Mouse (Mus musculus) heart, adult 9 months (tissue): ENCODE data around the gene Nfkb1.

Source experiments
- DNase-seq, 2 experiments: peaks; one replicate each; pipeline ENCODE4 v3.0.0; 2022; ENCODE audit warnings: low spot score in 2 of 2

The Nfkb1 gene

GRCm38 (mm10) chr3:135670869-135671268 is 20.5 kb downstream of the Nfkb1 start:
- no peak for DNase-seq

DNA sequence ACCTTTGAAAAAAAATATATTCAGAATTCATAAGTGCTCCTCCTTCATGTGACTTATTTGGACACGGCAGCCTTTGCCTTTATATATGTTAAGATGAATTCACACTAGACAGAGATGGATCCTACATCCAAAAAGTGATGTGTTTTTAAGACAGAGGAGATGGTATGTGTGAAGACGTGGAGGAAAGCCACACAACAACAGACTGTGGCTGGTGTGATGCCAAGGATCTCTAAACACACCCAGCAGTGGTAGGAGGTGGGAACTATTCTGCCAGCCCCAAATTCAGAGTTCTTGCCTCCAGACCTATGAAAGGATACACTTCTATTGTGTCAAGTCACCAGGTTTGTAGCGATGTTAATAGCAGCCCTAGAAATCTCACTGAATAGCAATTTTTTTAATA is 24.3 kb downstream of the Nfkb1 start:
- DNase-seq, result no peak

- DNase-seq, result no peak
Observed at GRCm38 (mm10) chr3:135665777-135666259, 25.5 kb downstream of the Nfkb1 start.

DNA sequence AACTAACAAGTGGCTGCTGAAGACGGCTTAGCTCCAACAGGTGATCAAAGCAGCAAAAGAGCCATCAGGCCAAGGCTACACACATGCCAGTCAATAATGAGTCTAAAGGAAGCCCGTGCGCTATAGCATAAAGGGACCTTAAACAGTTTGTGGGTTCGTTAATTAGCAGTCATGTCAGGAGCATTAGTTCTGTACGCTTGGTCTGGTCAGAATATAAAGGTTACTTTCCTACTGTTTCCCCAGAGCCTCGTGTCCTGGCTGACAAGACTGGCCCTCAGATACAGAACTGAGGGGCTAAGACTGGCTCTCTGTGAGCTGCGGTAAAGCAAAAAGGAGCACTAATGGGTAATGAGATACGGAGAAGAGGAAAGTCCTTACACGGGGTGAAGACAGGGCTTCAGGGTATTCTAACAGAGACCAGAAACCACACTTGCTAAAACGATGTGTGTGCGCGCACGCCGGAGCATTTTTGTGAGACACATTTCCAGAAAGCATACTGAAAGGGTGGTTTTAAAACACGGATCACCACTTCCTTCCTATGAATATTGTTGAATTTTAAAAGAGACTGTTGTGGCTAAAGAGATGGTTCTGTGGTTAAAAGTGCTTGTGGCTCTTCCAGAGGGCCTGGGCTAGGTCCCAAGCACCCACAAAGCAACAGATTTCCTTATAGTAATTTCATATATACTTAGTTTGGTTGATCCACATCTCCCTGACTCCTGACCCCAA is 29.0 kb downstream of the Nfkb1 start:
- DNase-seq, result no peak

DNA sequence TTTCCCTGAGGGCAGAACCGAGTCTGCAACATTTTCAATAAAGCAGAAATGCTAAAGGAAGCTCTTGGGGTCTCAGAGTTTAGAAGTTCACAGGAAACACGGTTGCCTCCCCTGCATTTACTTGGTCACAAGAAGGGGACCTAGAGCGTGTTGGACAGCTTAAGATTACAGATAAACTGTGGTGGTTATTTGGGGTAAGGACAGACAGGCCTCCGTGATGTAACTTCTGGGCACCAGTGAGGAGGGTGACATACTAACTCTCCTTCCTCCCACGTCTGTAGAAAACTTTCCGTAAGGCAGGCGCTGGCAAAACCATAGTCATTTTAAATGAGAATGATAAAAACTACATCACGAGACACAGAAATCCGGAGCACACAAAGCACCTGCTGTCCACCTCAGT is 29.6 kb downstream of the Nfkb1 start:
- no peak for DNase-seq

- DNase-seq, result no peak
Observed at GRCm38 (mm10) chr3:135658540-135659097, 32.7 kb downstream of the Nfkb1 start.

GRCm38 (mm10) chr3:135656156-135656555 is 35.2 kb downstream of the Nfkb1 start:
- no peak for DNase-seq

GRCm38 (mm10) chr3:135650773-135651555 is 40.4 kb downstream of the Nfkb1 start:
- no peak for DNase-seq

DNA sequence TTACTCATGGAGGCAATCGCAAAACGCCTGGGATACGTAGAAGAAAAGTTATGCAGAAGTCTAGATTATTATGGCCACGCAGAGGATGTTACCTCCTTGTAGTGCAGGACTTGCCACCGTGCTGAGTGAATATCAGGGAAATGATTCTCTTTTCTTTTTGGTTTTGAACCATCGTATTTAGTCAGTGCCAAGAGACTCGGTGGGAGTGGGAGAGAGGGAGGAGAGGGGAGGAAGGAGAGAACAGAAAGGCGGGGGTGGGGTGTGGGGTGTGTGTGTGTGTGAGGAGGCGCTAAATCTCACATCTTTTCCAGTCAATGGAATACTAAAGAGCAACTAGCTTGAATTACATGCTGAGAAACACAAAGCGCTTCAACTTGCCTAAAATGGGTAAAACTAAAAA is 41.5 kb downstream of the Nfkb1 start:
- DNase-seq, result no peak

- no peak for DNase-seq
Observed at GRCm38 (mm10) chr3:135648501-135648900, 42.8 kb downstream of the Nfkb1 start.

GRCm38 (mm10) chr3:135646622-135647021 is 44.7 kb downstream of the Nfkb1 start:
- DNase-seq, result no peak

GRCm38 (mm10) chr3:135644971-135645370 is 46.4 kb downstream of the Nfkb1 start:
- no peak for DNase-seq

DNA sequence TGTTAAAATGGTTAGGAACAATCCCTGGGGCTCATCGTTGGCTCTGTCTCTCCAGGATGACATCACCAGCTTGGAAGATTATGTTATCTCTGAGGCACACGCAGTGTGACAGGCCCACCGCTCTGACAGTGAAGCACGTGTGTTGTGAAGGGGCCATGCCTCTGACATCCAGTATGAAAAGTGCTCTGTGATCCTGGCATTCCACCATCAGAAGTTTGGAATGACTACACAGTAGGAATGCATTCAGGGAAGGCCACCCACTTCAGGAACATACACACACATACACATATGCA is 49.8 kb downstream of the Nfkb1 start:
- DNase-seq, result no peak

DNA sequence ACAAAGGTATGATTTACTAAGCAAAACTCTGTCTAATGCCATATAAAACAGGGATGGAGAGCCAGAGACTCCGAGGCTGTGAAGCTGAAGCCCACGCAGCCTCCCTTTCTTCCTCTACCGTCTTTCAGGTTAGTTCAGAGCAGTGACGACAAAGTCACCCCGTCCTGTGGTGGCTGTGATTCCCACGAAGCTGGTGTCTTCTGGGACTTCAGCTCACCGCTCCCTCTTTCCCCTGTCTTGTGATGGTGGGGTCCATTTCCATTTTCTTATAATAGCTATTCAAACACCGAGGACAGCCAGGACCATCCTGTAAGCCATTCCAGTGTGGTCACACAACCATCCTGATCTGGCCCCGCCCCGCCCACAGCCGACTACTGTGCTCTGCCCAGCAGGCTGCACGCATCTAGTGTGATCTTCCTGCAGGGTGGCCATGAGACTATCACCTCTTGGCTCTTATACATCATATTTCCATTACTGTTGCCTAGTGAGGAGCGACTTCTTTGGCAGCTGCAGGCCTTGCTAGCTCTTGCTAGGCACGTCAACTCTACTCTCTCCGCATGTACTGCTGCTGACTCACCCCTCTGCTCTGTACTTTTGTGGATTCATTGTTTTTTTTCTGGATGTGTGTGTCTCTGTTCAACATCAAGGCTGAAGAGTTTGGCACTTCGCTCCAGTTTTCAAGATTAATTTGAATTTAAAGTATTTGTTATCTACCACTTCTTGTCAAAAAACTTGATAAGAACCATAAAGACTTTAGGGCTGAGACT is 50.3 kb downstream of the Nfkb1 start:
- DNase-seq, result peak in 1 of 2 experiments; percentile 42

DNA sequence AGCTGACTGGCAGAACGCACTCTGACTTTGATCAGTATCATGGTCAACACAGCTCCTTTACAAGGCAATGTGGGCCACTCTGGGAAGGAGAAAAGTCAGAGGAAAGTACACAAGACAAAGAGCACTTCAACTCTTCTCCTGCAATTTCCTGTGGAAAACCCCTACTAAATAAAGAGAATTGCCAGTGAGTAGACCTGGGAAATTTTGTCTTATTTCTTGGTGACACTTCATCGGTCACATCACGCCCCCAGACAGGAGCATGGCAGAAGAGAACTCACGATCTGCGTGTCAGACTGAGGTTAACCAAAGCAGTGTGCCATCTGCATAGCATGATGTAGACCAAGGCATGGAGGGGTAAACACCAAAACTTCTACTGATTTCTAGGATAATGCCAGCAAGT is 51.1 kb downstream of the Nfkb1 start:
- DNase-seq, result no peak

GRCm38 (mm10) chr3:135637592-135637991 is 53.8 kb downstream of the Nfkb1 start:
- no peak for DNase-seq

- peak in 1 of 2 experiments; percentile 18 for DNase-seq
Observed at GRCm38 (mm10) chr3:135636454-135636853, 54.9 kb downstream of the Nfkb1 start.

- DNase-seq, result no peak
Observed at GRCm38 (mm10) chr3:135635646-135636434, 55.5 kb downstream of the Nfkb1 start.

DNA sequence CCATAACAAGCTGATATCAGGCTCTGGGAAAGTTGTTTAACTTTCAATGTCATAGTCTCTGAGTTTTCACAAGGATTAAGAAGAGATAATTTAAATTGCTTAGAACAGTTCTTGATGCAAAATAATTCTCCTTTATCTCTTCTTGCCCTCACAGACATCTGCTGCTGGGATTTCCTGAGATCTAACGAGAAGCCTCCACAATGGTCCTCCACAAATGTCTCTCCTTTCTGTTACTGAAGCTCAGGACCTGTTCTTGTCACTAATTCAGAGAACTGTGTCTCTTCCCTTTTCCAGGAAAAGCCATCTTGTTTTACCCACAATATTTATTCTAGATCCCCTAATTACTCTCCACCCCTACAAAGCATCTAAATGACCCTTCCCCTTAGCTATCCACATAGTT is 56.3 kb downstream of the Nfkb1 start:
- DNase-seq, result no peak

DNA sequence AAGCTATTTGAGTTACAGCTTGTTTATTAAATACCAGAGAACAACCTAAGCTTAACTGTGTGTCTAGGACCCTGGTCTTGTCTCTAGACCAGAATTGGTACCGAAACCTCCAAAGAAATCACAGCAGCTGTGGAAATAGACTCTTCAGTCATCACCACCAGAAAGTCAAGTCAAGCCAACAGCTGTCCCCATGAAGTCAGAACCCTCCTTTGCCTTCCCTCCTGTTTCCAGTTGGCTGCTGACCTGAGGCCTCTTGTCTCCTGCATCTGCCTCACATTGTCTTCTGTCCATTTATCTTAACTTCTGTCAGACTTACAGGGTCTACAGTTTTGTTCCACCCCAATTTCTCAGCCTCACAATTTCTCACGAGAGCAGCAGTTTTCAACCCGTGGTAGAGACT is 57.1 kb downstream of the Nfkb1 start:
- no peak for DNase-seq

DNA sequence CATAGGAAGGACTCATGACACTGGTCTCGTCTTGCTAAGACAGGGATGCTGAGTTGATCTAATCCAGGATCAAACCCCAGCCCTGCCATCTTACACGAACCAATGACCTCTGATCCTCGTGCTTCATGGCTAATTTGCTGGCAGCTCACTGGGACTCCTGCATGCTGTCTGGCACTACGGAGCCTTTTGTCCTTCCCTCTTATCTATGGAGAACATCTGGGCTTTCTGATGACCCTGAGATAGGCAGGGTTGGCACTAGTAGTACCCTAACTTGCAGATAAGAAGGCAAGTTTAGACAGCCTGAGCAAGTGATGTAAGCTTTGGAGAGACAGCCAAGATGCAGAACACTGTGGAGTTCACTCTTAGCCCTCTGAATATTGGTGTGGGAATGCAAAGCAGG is 59.5 kb downstream of the Nfkb1 start:
- no peak for DNase-seq

- no peak for DNase-seq
Observed at GRCm38 (mm10) chr3:135631096-135631457, 60.3 kb downstream of the Nfkb1 start.
